Mouse (Mus musculus) gastrocnemius, adult 2 months (tissue): ENCODE measurements around the gene Nrxn2. TPM values are rescaled to one million over a fixed set of nuclear protein-coding genes. Genes with fewer than 3 reads are reported as not detected.

Source experiments
- DNase-seq: peaks from one replicate; pipeline ENCODE4 v3.0.0; 2022
- H3K27ac ChIP-seq: fragments of 200-600 bp; 2 replicates; pipeline ENCODE4 v1.8.1; 2022; ENCODE audit warnings: mild to moderate bottlenecking
- H3K4me3 ChIP-seq: fragments of 200-600 bp; 2 replicates; pipeline ENCODE4 v1.8.1; 2022; ENCODE audit warnings: mild to moderate bottlenecking, moderate library complexity
- CTCF ChIP-seq: fragments of 200-600 bp; IDR thresholded peaks from 2 replicates; pipeline ENCODE4 v1.8.1; 2022; ENCODE audit warnings: antibody characterized with exemption, mild to moderate bottlenecking, moderate library complexity
- intact Hi-C: fragments of 180-260 bp; cut with DNase I; formaldehyde crosslinking; loops from one replicate; pipeline ENCODE4 v1.15.1; 2025
- total RNA-seq, 2 experiments: library from RNA; stranded (reverse); gene quantifications; 2 replicates each; pipeline ENCODE4 v1.2.3; 2021

Gene Nrxn2
- total RNA-seq, 2 experiments from 2014 or later: 0.77 to 2.0 TPM

- DNase-seq: no peak
- Histone ChIP-seq H3K4me3 (no peak overlapping the region), H3K27ac (no peak overlapping the region)
- no peak for TF ChIP-seq CTCF
- intact Hi-C loops: no loop called here
These were observed 123.0 kb downstream of the Nrxn2 start for GRCm38 (mm10) chr19:6541521-6541920.

- H3K4me3 ChIP-seq: no peak within 1 kb of the TSS
- intact Hi-C loops: no loop called here
- TF ChIP-seq CTCF: no peak
These were observed 124.0 kb downstream of the Nrxn2 start, which contains the start of gene Slc22a12 for GRCm38 (mm10) chr19:6542367-6543034. Slc22a12 (minus strand) TSS chr19:6543032.

GRCm38 (mm10) chr19:6543035-6543383, 124.5 kb downstream of the Nrxn2 start:
- no peak for TF ChIP-seq CTCF
- intact Hi-C loops: no loop called here
- DNase-seq: no peak
- Histone ChIP-seq H3K27ac (no peak overlapping the region), H3K4me3 (no peak overlapping the region)

More at GRCm38 (mm10) chr19:6542367-6543034, 124.0 kb downstream of the Nrxn2 start, which contains the start of gene Slc22a12:
- no peak for DNase-seq
- no peak within 1 kb of the TSS for H3K27ac ChIP-seq

GRCm38 (mm10) chr19:6543518-6543917, 125.0 kb downstream of the Nrxn2 start:
- Histone ChIP-seq H3K27ac (no peak overlapping the region), H3K4me3 (no peak overlapping the region)
- no peak for DNase-seq
- TF ChIP-seq CTCF: no peak
- intact Hi-C loops: no loop called here

- DNase-seq: no peak
- intact Hi-C loops: no loop called here
- Histone ChIP-seq H3K4me3 (no peak overlapping the region), H3K27ac (no peak overlapping the region)
- no peak for TF ChIP-seq CTCF
These were observed 126.2 kb downstream of the Nrxn2 start for GRCm38 (mm10) chr19:6544712-6545111.

GRCm38 (mm10) chr19:6545481-6545880, 127.0 kb downstream of the Nrxn2 start:
- no peak for TF ChIP-seq CTCF
- Histone ChIP-seq H3K27ac (no peak overlapping the region), H3K4me3 (no peak overlapping the region)
- DNase-seq: no peak
- intact Hi-C loops: no loop called here

- Histone ChIP-seq H3K4me3 (no peak overlapping the region), H3K27ac (no peak overlapping the region)
- no peak for TF ChIP-seq CTCF
- peak; percentile 48 for DNase-seq
- intact Hi-C loops: no loop called here
These were observed 127.6 kb downstream of the Nrxn2 start for GRCm38 (mm10) chr19:6546096-6546495.

GRCm38 (mm10) chr19:6547801-6548200, 129.3 kb downstream of the Nrxn2 start:
- no peak overlapping the region for H3K4me3 ChIP-seq
- DNase-seq: no peak
- no peak for TF ChIP-seq CTCF
- intact Hi-C loops: no loop called here
- H3K27ac ChIP-seq: no peak overlapping the region

- no peak for TF ChIP-seq CTCF
These were observed 130.2 kb downstream of the Nrxn2 start for GRCm38 (mm10) chr19:6548431-6549410.

GRCm38 (mm10) chr19:6549566-6549965, 131.0 kb downstream of the Nrxn2 start:
- Histone ChIP-seq H3K4me3 (no peak overlapping the region), H3K27ac (no peak overlapping the region)
- no peak for TF ChIP-seq CTCF
- no peak for DNase-seq
- intact Hi-C loops: no loop called here

More at GRCm38 (mm10) chr19:6548431-6549410, 130.2 kb downstream of the Nrxn2 start:
- DNase-seq: no peak
- intact Hi-C loops: no loop called here
- H3K27ac ChIP-seq: no peak overlapping the region
- no peak overlapping the region for H3K4me3 ChIP-seq

- intact Hi-C loops: no loop called here
- no peak for TF ChIP-seq CTCF
- no peak for DNase-seq
- H3K27ac ChIP-seq: no peak overlapping the region
- no peak overlapping the region for H3K4me3 ChIP-seq
These were observed 132.7 kb downstream of the Nrxn2 start for GRCm38 (mm10) chr19:6551215-6551614.

- intact Hi-C loops: no loop called here
- peak; percentile 57 for TF ChIP-seq CTCF
- DNase-seq: peak; percentile 59
These were observed 133.9 kb downstream of the Nrxn2 start for GRCm38 (mm10) chr19:6552302-6553028.

More at GRCm38 (mm10) chr19:6552302-6553028, 133.9 kb downstream of the Nrxn2 start:
- Histone ChIP-seq H3K27ac (no peak overlapping the region), H3K4me3 (no peak overlapping the region)
